Mouse (Mus musculus) thymus, postnatal 36 days (tissue): ENCODE results near the gene Ahcyl2.
"Not testable (repeated sequence)": the region's sequence is repeated elsewhere in the genome, so short reads cannot be mapped to it uniquely, and the experiment has no call there.

Source experiments
- DNase-seq, 2 experiments: peaks; one replicate each; pipeline ENCODE4 v3.0.0; 2022; ENCODE audit warnings: mixed read lengths in 2 of 2

Ahcyl2 gene

GRCm38 (mm10) chr6:29816371-29816770 lies 48.6 kb downstream of the Ahcyl2 start:
- not testable (repeated sequence) for DNase-seq

DNA sequence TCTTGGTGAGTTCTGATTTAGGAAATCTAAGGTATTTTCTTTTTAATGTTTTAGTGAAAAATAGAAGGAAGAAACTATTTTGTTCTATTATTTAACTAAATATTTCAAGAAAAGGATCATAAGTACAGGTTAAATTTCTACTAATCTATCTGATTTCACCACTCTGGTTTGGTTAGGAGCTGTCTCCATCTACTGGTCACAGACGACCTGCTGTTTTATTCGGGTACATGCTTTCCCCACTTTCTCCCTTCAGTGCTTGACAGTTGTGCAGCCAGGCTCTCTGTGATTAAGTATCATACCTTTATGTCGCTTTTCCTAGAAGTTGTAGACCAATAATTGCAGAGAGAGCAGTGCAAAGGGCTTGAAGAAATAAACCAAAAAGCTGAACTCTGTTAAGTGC lies 51.5 kb downstream of the Ahcyl2 start:
- peak; percentile 19 to 21 for DNase-seq

GRCm38 (mm10) chr6:29820314-29820713 lies 52.5 kb downstream of the Ahcyl2 start:
- DNase-seq, result no peak

DNA sequence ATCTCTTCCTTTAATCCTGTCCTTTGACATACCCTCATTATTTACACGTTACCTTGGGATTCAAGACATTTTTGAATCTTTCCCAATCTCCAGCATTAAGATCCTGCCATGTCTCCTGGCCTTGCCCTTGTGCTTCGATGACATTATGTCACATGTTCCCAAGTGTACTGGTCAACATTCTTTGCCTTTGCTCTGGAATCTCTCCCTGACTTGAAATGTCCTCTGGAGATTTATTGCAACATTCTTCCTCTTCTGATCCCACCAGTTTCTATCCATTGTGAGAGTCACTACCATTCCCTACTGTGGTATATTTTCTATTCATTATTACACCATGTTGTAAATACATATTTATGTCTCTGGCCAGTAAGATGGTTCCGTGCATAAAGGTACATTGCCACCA lies 53.1 kb downstream of the Ahcyl2 start:
- DNase-seq, result no peak

DNA sequence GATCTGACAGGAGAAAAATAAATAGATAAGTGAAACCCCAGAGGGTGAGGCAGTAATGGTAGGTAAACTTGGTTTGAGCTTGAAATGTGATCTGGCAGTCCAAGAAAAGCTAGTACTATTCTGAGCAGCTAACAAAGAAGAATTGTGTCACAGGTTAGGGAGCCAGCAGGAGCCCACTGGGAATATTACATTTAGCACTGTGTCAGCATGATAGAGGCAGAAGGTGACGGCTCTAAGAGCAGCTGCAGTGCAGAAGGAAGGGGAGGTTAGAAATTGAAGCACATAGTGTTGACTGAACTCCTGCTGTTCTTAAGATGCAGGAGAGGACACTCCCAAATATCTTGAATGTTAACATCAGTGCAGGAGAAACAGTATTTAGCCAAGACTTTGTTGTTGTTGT lies 54.0 kb downstream of the Ahcyl2 start:
- no peak for DNase-seq

DNA sequence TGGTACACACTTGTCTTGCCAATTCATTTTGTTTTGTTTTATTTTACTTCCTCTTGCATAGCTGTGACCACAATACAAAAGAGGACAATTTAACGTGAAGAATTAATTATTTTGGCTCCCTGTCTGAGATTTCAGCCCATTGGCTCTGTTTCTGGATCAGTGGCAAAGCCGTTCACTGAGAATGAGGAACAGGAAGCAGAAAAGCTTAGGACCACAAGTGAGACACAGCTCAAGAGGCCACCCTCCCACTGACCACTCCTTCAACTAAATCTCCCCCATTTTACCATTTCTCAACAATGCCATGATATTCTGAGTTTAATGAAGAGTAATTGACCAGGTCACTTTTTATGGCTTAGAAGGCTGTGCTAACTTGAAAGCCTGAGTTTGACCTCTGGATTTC lies 57.5 kb downstream of the Ahcyl2 start:
- DNase-seq, result no peak

DNA sequence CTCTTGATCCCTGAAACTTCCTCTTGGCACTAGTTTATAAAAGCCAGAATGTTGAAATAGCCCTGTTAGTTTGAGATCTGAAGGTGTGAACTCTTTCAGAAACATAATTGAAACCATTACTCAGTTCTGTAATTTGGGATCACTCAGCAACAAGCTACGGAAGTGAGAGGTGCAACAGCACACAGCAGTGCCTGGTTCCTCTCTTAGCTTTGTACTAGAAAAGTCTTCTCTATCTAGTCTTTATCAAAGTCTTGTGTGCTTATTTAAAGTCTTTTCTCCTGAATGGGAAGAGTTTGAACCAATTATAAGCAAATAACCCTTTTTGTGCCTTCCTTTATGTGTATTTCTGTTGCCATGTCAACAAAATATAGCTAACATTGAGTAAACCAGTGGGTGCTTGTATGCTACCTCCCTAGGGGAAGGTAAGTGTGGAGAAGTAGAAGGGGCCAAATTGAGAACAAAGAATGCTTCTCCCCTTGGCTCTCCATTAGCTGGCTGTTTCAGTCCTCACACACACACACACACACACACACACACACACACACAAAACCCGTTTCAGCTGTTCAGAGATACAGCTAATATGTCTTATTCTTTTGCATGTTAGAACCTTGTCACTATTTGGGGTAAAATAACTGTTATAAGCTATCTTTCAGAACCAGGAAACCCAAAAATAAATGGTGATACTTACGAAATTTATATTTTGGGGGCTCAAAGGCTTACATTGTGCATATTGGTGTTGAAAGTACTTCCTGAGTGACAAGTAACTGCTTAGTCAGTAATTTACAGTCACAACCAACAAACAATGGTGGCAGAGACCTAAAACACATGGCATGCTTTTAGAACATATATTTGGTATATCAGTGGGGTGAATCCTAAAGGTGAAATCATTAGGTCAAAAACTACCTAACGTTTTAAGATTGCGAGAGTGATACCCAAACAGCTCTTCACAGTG lies 59.8 kb downstream of the Ahcyl2 start:
- DNase-seq, result no peak

DNA sequence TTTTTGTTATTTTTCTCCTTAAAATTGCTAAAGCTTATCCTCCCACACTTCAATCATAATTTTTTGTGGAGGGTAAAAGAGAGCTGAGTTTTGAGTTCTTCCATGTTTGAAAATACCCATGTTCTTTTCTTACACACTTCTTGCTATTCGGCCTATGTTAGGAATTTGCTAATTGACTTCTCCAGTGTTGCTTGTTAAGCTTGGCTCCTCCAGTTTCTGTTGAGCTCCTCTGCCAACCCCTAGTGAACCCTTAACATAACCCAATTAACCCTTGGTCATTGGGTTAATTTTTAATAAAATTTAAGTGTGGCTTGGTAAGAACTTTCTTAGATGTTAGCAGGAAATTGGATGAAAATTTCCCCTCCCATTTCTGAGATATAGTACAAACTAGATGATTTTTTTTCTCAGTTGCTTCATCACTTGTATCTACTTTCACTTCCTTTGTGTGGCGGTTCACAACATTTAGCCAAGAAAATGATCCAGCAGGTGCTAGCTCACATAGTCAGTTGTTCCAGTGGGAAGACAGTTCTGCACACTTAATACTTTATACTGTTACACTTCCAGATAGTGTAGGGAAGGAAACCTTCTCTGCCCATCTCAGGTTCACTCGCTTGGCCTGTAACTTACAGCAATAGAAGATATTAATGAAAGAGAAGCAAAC lies 60.9 kb downstream of the Ahcyl2 start:
- DNase-seq, result no peak

DNA sequence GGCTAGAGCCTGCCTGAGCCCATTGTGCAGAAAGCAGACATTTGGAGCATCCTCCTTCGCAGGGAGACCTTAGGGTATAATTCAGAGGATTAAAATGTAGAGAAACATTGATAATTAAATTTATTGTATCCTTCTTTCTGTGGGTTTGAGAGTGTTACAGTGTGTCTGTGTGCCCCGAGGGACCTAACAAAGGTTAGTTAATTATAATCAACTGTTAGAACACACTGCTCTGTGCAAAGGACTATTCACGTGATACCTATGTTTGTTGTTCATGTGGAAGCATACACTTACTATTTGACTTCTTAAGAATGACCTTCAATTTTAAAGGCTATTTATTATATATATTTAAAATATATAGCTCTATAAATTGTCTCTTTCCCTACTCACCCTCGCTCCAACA lies 64.5 kb downstream of the Ahcyl2 start:
- DNase-seq, result no peak

- DNase-seq, result no peak
Observed at GRCm38 (mm10) chr6:29833117-29833516, 65.3 kb downstream of the Ahcyl2 start.

DNA sequence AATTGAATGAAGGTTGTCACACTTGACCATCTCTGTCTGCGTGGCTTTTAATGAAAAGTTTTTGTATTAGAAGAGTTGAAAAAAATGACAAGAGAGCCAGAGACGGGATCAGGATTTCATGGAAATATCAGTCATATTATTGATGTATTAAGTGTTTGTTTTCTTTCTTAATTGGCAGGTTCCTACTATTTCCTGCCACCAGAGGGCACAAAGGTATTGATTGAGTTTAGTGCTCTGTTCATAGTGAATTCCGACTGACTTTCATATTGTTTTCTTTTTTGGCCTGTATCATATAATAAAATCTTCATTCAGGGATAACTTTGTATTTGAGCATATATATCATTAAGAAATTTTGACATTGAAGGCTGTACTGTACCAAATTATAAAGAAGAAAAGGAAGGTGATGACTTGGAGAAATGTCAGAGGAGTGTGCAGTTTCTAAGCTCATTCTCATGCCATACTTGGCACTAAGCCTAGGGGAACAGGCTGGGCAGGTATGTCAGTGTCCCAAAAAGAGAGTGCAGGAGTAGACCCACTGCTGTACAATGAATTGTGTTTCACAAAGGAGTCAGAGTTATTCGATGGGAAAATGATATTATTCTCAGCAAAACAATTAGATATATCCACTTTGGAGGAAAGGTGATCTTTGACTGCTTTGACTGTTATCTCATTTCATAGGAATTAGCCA lies 65.9 kb downstream of the Ahcyl2 start:
- DNase-seq, result no peak

- DNase-seq, result no peak
Observed at GRCm38 (mm10) chr6:29835543-29836177, 67.8 kb downstream of the Ahcyl2 start.

- DNase-seq, result no peak
Observed at GRCm38 (mm10) chr6:29837579-29837978, 69.8 kb downstream of the Ahcyl2 start.

DNA sequence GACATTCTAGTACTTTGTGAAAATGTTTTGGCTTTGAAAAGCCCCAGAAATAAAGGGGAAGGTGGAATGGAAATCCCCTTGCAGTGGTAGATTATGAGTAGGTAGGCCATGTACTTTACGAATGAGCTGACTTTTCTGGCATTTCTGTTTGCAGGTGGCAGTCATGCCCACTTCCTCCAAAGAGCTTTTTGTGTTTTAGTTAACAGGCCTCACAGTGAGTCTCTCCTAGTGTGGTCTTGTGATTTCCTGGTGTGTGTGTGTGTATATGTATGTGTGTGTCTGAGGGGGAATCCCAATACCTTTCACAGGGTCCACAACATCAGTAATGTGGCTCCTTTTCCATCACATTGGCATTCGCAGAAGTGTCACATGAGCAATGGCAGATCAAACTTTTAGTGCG lies 70.7 kb downstream of the Ahcyl2 start:
- peak in 1 of 2 experiments; percentile 21 for DNase-seq

DNA sequence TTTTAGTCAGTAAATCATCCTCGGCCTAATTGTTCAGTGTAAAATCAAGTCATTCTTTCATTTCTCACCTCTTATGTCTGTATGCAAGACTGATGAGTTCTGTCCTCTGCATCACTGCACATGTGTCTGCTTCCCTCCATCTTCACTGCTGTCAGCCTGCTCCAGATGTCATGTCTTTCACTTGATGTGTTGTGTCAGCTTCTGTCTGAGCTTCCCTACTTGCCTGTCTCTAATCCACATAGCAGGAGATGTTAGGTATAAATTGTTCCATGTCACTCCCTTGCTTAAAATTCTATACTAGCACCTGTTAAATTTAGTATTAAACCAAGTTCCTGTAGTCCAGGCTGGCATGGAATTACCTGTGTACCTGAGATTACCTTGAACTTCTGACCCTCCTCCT lies 72.2 kb downstream of the Ahcyl2 start:
- DNase-seq, result no peak

DNA sequence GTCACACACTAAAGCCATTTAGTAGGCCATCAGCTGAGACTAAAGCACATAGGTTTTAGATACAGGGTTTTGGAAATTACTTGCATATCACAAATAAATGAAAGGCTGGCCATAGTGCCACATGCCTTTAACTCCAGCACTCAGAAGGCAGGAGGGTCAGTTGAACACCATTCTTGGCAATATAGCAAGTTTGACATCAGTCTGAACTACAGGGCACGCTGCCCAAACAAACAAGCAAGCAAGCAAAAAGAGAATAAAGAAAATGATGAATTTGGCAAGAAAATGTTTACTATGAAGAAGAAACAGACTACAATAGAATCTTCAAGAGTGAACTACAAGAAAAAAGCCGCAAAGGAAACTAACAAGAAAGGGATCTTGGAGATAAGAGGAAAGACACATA lies 73.7 kb downstream of the Ahcyl2 start:
- no peak for DNase-seq

DNA sequence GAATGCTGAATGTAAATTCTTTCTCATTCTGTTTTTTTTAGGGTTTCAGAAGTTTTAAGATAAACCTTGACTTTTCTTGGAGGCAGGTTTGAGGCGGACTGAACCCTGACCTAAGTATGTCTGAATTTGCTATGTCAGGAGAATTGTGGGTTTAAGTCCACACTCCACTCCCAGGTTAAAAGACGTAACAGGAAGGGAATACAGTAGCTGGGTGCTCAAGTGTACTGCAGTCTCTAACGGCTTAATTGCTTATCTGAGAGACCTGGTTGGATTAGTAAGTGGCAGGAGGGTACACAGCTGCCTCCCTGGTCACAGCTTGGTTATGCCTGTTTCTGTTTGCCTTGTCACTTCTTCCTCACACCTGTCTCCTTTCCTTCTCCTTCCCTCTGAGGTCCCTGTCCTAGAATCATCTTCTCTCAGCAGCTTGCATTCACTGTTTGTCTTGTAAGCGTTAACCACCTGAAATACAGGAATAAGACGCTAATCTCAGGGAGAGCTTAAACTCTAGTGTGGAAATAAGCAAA lies 79.9 kb downstream of the Ahcyl2 start:
- no peak for DNase-seq

DNA sequence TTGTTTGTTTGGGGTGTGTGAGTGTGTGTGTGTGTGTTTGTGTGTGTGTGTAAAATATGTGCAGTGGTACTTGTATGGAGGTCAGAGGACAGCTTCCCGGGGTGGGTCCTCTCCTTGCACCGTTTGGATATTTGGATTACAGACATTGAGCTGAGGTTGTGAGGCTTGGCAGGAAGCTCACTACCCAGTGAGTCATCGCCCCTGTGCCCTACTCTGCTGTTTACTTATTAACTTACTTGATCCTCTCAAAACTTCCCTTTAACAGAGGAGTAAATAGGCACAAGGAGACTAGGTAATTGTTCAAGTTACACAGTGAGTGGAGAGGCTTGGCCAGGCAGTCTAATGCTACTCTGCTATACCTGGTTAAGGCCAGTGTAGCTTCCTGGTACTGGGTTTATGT lies 81.0 kb downstream of the Ahcyl2 start:
- no peak for DNase-seq

DNA sequence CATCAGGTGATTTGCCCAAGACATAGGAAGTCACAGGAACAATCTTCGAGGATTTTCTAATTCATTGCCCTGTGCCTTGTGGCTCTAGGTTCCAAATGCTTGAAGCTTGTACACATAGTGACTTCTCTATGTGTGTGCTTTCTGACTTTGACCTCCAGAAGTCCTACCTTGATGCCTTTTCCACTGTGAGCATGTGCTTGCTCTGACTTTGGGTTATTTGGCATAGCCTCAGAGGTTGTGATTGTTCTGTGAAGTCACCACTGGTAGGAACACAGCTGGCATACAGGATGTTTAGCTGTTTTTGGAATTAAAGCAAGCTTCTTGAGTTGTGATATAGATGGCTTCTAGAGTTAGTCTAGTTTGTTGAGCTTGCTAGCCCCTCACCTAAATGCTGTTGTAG lies 82.3 kb downstream of the Ahcyl2 start:
- no peak for DNase-seq

DNA sequence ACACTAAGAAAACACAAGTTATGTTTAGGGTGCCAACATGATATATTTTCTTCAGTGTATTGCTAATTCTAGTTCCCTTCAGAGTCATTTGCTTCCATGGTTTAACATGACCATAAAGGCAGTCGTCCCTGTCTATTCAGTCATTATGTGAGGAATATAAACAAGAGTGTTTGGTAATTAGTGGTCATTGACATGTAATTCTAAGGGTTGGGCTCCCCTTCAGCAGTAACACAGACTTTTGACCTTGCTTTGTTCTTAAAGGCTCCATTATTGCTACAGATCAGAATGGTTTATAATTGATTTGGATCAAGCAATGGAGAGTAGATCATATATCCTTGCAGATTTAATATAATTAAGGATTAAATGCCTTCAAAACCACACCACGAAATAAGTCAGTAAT lies 82.9 kb downstream of the Ahcyl2 start:
- no peak for DNase-seq

GRCm38 (mm10) chr6:29851873-29852272 lies 84.1 kb downstream of the Ahcyl2 start:
- no peak for DNase-seq

DNA sequence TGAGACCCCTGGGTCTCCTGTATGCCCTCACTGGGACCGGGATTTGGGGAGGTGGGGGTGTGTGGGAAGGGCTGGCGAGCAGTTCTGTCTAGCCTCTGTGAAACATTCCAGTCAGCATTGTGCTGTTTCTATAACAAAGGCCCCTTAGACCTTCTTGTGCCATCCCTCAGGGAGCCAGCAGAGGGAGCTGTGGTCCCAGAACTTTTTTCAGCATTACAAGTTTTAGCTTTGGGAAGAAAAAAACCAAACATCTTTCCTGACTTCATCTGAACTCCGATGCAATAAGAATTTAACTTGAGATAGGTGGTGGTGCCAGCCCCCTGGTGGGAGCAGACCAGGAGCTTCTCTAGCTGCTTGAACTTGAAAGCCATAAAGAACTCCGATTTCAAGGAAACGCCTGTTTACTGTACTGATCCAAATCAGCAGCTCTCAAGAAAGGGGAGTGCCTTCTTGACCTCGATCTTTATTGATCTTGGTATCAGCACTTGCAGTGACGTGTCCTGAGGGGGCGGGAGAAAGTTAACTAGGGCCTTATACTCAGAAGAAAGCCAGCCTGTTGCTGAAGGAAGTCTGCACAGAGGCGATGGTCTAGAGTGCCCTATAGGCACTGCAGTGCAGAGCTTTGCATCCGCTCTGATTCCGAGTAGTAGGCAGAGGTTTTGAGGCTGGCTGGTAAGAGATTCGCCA lies 85.5 kb downstream of the Ahcyl2 start:
- peak; percentile 74 to 82 for DNase-seq
